Mouse (Mus musculus) hindlimb bud, embryonic 11.5 days (tissue): ENCODE results near the gene Rps19.
"Not testable (repeated sequence)": the region's sequence is repeated elsewhere in the genome, so short reads cannot be mapped to it uniquely, and the experiment has no call there.

Experiments used
- DNase-seq: peaks from one replicate; pipeline ENCODE4 v3.0.0-alpha.2; 2012; ENCODE audit warnings: low read depth, low spot score; ENCODE audit errors: extremely low spot score

The Rps19 gene

DNA sequence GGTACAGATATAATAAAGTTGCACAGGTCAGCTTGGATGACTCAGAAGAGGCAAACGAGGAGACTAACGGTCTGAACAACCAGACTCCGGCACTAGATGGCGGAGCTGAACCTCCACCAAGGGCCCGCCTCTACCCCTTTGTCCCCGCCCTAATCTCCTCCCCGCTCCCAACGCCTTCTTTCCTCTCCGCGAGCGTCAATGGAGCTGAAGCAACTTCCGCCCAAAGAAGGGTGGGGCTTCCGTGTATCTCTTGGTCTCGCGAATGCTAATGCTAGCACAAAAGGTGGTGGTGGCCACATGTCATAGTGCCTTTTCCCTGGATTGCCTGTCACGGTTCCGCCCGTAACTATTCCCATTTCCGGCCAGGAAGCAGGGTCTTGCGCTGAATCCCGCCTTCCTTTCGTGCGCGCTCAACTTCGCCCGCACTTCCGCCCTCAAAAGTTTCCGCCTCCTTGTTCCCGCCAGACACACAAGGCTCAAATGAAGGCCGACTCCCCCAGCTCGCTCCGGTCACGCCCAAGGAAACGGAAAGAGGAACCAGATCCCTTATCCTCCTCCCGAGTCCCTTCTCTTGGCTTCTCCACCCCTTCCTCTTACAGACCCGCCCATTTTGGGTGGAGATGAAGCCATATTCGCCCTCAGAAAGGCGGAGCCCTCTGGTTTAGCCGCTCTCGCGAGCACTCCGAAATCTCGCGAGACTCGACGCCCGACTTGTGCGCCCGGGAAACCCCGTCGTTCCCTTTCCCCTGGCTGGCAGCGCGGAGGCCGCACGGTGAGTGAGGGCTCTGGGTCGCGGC, at the start of gene Rps19:
Gene Rps19, plus strand, starts transcription at position 476 of the 797 bp plus-strand sequence.
- DNase-seq, result peak; percentile 99

DNA sequence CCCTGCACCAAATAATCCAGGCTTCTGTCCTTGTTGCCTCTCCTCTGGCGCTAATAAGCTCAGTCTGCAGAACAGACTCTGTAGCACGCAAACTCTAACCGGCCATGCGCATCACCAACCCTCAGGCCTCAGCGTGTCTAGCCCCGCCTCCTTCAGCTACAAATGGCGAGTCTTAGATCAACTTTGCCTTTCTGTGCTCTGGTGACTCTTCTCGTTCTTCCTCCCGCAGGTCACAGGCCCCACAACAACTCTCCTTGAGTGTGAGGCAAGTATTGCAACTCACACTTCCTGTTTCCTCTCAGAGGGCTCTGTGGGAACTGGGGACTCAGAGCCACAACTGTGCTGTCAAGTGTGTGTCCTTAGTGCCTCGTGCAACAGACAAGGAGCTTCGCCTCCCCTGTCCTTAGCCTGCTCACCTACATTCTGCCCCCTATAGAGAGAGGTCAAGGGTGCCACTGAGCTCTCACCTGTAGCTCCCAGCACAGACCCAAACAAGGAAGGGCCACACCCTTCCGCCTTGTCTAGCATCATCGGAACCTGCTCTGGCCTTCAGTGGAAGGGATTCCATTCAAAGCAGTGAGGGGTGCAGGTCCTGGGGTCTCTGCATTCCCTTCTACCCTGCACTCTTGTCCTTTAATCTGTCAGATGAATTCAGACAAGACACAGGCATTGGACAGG, 45.3 kb upstream of the Rps19 start:
- not testable (repeated sequence) for DNase-seq

DNA sequence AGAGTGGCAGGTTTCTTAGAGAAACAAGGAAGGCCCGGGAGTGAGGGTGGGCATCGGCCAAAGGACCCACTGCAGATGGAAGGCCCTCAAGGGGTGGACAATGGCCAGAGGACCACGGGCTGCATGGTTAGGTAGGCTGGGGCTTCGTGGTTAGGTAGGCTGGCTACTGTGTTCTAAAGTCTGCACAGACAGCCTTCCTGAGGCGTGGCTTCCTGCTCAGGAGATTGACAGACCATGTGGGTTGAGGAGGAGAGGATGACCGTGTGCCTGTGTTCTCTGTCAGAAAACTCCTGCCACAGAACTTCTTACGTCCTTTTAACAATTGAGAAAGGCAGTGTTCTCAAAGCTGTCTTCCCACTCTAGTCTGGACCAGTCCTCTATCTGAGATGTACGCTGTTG, 44.8 kb upstream of the Rps19 start:
- no peak for DNase-seq

DNA sequence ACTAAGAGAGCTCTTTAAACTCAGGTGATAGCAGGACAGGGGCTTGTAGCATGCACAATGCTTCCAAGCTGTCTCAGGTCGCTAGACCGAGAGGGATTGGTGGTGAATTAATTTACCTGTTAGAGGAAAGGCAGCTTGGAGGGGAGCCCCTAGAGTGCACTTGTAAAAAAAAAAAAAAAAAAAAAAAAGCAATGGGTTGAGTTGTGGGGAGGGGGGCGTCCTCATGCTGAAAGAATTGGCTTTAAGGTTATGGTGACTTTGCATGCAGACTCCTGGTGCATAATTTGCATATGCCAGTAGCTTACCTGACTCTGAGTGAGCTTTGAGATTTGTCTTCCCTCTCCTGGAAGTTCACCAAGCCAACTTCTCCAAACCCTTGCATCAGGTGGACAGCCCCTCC, 43.8 kb upstream of the Rps19 start:
- no peak for DNase-seq

DNA sequence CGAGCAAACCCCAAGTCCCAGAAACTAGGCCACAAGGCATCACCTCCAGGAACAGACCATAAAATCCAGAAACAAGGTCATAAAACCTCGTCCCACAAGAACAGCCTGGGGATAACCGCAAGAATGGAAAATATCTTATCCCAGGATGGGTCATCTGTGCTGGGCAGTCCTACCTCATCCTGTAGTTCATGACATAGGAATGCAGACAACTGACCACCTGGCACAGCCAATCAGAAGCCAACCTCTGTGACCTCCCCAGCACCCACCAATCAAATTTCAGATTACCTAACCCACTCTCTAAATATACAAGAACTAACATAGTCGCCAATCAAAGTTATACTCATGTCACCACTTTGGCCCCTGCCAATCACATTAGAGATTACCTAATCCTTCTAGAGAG, 43.2 kb upstream of the Rps19 start:
- DNase-seq, result no peak

DNA sequence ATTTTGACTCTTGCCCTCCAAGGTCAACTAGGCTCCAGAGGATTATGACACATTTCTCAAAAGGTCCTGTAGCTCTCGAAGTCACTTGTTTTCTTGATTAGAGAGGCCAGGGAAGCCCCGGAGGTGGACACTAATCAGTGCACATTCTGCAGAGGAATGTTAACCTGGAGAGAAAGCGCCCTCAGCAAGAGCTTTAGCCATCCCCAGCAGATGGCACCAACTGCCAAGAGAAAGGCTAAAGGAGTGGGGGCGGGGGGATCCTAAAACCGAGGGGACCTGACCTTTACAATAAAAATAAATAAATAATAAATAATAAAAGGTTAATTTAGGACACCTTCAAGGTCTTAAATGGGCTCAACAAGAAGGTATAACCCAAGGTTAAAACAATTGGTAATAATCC, 40.0 kb upstream of the Rps19 start:
- DNase-seq, result no peak

DNA sequence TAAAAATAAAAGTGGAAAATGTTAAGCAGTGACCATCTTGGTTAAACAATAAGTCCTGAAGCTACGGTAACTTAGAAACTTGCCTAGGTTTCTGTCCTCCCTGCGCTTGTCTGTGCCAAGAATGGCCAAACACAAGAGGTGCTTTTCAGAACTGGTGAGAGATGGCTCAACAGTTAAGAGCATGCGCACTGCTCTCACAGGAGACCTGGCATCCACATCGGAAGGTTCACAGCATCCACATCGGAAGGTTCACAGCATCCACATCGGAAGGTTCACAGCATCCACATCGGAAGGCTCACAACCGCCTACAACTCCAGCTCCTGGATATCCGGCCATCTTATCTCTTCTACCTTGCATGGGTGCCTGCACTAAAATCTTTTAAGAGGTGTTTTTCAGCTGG, 39.0 kb upstream of the Rps19 start:
- no peak for DNase-seq

DNA sequence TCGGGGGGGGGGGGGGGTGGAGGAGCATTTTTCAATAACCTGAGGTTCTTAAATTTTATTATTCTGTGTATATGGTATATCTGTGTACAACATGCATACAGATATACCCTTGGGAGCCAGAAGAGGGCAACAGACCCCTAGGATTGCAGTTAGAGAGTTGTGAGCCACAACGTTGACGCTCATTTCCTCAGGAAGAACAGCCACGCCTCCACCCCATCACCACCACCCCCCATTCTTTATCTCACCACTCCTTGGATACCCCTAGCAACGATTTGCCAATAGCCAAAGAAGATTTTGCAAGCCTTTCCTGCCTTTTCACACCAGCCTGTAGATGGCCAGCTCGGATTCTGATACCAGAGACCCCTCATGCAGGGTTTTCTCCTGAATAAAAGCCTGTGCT, 38.5 kb upstream of the Rps19 start:
- DNase-seq, result no peak

DNA sequence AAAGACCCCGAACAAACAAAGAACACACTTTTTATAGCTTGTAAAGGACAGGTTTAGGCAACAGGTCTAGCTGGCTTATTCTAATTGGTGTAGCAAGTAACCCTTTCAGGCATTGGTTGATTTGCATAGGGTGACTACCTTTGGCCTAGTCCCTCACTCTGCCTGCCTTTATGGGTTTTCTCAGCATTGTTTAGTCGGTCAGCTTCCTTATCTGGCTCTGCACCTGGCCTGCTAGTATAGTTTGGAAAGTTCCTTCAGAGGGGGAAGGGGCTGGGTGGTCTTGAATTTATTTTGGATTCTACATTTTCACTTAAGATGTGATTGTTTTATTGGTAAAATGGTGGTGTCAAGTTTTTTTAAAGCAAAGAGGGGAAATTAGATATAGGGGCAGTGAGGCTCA, 37.6 kb upstream of the Rps19 start:
- DNase-seq, result not testable (repeated sequence)

DNA sequence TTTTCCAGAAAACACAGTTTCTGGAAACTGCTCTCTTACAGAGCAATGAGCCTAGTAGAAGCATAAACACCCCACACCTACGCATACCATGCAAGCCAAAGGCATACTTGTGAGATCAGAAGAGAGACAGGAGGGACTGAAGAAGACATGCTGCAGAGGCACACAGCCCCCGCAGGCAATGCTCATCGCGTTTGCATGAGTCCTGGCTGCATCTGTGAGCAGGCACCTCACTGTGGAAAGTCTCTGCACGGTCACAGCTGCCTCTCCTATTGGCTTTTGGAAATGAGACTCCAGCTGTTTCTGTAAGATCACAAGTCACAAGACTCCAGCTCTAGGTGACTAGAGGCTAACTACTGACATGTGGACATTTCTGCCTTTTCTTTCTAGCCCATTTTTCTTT, 34.0 kb upstream of the Rps19 start:
- no peak for DNase-seq

DNA sequence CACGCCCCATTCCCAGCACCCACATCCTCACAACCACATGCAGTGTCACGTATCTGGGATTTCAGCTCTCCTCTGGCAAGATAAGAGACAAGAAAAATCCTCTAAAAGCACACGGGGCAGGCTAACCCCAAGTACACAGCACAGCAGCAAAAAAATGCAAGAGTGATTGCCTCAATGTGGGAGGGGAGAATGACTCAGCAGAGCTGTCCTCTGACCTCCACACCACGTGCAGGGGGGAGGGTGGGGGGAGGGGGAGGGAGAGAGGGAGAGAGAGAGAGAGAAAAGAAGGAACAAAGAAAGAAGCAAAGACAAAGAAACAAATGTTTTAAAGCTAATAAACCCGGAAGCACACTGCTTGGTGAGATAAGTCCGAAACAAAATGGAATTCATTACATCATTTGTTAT, 33.3 kb upstream of the Rps19 start:
- no peak for DNase-seq

DNA sequence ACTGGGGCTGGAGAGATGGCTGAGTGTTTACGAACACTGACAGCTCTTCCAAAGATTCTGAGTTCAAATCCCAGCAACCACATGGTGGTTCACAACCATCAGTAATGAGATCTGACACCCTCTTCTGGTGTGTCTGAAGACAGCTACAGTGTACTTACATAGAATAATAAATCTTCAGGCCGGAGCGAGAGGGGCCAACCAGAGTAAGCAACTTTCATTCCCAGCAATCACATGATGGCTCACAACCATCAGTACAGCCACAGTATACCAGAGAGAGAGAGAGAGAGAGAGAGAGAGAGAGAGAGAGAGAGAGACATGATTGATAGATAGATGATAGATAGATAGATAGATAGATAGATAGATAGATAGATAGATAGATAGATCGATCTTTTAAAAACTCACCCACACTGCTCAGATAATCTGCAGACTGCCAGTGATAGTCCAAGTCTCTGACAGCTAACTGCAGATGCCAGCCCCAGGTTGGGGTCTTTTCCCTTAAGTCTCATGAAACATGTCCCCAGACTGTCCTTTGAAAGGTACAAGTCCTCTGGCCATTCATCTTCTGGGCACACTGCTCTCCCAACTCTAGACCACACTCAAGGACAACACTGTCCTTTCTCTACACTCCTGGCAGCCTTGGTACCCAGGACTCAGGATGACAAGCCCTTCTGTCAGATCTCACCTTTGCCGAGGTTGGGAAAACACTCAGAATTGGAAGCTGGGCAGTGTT, 32.4 kb upstream of the Rps19 start:
- DNase-seq, result no peak

DNA sequence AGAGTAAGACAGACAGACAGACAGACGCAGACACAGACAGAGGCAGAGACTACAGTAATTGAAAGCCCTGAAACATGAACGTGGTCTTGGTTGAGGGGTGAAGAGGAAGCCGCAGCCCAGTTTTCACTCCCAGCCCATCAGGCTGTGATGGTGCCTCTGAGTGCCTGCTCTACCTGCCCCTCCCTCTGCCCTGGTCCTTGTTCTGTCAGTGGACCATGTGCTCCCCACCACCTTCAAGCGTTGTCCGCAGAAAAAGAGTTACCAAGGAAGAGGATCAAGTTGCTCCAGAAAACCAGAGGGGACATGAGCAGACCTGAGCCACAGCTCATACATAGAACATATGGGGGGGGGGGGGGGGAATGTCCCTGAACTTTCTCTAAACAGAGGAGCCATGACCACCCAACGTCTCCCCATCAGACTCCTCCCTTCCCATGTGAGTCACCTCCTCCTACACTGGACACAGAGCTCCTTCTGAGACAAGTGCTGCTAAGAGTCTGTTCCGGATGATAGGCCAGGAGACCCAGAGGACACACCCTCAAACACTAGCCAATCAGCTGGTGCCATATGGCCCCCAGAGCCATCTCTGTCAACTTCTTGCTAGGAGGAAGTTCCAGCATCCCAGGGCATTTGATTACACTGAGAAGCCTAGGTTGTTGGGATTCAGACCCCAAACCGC, 31.5 kb upstream of the Rps19 start:
- DNase-seq, result no peak

DNA sequence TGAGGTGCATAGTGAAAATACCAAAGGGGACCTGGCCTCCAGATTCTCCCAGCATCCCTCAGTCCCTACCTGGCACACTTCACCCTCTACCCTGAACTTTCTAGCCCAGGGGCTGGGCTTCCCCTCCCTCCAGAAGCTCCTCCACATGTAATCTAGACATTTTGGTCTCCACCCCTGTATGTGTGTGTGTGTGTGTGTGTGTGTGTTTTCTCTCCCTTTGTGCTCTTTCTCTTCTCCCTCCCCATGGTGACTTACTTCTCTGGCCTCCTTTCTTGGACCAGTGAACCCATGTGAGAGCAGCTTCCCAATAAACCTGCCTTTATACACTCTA, 31.0 kb upstream of the Rps19 start:
- no peak for DNase-seq

DNA sequence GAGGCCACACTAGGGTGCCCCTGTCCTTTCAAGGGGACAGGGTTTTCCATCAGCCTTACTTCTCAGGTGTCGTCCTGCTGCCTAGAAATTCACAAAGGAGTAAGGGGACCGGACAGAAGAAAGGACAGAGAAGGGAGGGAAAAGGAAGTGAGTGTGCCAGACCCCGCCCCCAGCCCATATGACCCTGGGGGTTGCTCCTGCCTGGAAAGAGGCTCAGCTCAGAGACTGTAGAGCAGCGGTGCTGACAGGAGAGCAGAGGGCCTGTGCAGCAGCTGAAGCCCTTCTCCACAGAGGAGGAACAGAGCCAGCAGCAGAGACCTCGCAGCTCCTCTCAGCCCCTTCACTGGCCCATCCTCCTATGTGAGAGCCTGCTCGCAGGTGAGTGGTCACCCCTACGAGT, 30.5 kb upstream of the Rps19 start:
- DNase-seq, result no peak

DNA sequence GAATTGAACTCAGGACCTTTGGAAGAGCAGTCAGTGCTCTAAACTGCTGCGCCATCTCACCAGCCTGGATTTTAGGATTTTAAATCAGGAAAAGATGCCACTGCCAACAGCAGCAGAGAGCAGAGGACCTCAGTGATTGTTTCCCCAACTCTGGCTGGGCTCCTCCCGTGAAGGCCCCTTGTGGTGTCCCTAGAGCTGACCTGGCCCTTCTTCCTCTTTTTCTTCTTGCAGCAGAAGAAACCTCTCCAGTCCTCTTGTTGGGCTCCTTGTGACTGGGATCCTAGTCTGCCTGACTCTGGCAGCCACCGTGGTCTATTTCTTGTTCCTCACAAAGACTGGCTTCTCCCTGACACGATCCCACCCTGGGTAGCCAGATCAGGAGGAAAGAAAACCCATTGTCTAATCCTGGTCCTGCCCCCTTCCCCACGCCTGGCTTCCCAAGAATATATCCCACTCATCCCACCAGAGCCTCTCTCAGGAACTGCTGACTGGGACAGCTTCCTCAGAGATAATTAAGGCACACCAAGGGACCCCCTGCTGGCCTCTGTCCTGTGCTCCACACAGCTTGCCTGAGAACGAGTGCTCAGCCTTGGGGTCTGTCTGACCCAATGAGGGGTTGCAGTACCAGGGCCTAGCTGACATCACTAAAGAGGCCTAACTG, 27.6 kb upstream of the Rps19 start:
- DNase-seq, result no peak

DNA sequence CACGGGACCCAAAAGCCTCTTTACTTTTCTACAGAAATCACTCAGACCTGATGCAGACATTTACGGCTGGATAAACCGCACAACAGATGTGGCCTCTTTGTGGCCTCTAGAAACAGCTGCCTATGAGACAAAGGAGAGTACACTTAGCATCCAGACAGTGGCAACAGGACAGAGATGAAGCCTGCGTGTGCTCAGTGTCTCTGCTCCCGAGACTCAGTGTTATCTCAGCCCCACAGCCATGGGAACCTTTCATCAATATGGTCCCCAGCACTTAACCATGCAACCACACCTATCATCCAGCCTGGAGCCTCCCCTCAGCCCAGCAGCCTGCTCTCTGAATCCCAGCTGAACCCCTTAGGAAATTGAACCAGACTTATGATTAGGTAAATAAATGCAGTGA, 24.9 kb upstream of the Rps19 start:
- DNase-seq, result no peak

DNA sequence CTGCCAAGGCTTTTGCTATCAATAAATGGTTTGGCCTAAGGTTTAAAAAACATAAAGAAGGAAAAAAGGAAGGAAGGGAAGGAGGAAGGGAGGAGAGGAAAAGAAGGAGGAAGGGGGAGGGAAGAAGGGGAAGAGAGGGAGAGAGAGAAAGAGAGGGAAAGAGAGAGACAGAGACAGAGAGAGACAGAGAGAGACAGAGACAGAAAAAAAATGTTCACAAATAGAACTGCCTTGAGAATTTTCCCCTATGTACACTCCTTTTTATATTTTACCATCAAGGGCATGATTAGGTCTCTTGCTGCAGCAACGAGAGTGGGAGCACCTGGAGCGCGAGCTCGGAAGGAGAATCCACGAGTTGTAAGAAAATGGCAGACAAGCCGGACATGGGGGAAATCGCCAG, 22.3 kb upstream of the Rps19 start, which contains the start of gene Gm9844:
Gene Gm9844, plus strand, starts transcription at position 301 of the 400 bp plus-strand sequence.
- no peak for DNase-seq

DNA sequence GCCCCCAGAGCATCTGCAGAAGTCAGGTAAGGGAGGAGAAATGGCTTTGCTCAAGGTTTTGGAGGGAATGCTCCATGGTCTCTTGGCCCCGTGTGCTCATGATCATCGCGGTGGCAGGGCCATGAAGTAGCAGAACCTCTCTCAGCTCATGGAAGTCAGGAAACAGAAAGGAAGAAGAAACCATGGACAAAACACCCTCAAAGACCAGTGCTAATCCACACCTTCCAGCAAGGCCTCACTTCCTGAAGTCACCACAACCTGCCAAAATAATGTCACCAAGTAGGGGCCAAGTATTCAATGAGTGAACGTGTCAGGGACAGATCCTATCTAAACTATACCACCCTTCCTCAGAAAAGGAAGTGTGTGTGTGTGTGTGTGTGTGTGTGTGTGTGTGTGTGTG, 21.3 kb upstream of the Rps19 start:
- no peak for DNase-seq

DNA sequence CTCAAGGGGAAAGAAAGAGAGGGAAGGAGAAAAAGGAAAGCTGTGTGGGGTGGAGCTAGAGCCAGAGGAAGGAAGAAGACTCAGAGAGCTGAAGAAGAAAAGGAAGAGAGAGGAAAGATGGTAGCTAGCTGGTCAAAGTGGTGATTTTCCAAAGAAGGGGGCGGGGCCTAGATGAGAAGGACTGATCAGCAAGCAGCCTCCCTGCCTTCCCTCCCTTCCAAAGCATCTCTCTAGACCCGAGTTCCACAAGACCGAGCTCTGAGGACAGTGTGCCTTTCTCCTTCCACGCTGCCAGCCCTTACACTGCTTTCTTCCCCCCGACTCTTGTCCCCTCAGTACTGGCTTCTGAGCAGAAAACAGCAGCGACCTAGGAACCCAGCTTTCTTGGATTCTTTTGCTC, 20.0 kb upstream of the Rps19 start:
- DNase-seq, result no peak

DNA sequence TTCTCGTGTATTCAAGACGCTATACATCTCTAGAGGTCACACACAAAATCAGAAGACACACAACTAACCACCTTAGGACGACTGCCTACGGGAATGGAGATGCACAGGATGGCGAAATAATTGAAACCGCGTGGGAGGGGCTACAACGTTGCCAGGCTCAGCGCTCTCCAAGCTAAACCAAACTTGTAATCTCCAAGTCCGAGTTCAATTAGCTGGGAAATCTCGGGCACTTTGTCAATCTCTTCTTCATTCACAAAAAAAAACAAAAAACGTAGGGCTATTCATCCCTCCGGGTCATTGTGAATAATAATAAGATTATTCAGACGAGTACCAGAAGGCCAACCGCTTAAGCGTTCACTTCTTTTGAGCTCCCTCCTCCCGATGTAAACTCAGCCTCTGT, 15.1 kb upstream of the Rps19 start:
- DNase-seq, result no peak
